Mouse (Mus musculus) cortical plate, adult 2 months (tissue): ENCODE data around the gene Adh5.

Experiments used
- CTCF ChIP-seq: fragments of 200-500 bp; IDR thresholded peaks from 2 replicates; pipeline ENCODE4 v1.5.1; 2011; ENCODE audit warnings: mild to moderate bottlenecking, control low read depth, low read length; ENCODE audit not compliant: insufficient read depth; ENCODE audit errors: extremely low read depth
- POLR2A ChIP-seq: fragments of 200-500 bp; IDR thresholded peaks from 2 replicates; pipeline ENCODE4 v1.6.1; 2011; ENCODE audit warnings: mild to moderate bottlenecking, low read length, control low read depth; ENCODE audit not compliant: insufficient read depth; ENCODE audit errors: extremely low read depth

- TF ChIP-seq CTCF (no peak), POLR2A (no peak)
These were observed 525 bp downstream of the Adh5 start for GRCm38 (mm10) chr3:138443465-138443771.
